Mouse (Mus musculus): Measurements from ENCODE around the gene Tgfbr3. TPM values are rescaled to one million over a fixed set of nuclear protein-coding genes. Genes with fewer than 3 reads are reported as not detected.
"Not testable (repeated sequence)": the region's sequence is repeated elsewhere in the genome, so short reads cannot be mapped to it uniquely, and the experiment has no call there.

The Tgfbr3 gene
- total RNA-seq, 2 experiments from 2014 or later = 12.7 to 13.6 TPM

- peak in 1 of 2 experiments; percentile 37 for DNase-seq (ENCODE audit: low spot score in 2 of 2)
Observed at GRCm38 (mm10) chr5:107282561-107283307, 6.7 kb downstream of the Tgfbr3 start.

DNA sequence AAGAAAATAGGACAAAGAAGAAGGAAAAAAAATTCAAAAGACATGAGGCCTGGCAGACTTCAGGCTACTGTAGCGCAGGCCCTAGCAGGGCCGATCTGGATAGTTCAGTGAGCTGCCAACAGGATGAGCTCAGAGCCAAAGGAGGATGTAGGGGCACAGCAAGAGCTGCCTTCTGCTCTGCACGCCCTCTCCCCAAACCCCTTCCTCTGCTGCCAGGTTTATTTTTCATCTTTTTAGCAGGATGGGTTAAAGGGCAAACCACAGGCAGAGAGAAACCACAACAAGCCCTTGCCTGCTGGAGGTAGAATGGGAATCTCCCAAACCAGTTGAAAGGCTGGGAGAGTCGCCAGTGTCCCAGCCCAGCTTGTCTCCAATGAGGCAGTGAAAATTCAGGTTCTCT, 10.2 kb downstream of the Tgfbr3 start:
- no peak for DNase-seq (ENCODE audit: low spot score in 2 of 2)

- DNase-seq (ENCODE audit: low spot score in 2 of 2) = no peak
Observed at GRCm38 (mm10) chr5:107276186-107276585, 13.2 kb downstream of the Tgfbr3 start.

DNA sequence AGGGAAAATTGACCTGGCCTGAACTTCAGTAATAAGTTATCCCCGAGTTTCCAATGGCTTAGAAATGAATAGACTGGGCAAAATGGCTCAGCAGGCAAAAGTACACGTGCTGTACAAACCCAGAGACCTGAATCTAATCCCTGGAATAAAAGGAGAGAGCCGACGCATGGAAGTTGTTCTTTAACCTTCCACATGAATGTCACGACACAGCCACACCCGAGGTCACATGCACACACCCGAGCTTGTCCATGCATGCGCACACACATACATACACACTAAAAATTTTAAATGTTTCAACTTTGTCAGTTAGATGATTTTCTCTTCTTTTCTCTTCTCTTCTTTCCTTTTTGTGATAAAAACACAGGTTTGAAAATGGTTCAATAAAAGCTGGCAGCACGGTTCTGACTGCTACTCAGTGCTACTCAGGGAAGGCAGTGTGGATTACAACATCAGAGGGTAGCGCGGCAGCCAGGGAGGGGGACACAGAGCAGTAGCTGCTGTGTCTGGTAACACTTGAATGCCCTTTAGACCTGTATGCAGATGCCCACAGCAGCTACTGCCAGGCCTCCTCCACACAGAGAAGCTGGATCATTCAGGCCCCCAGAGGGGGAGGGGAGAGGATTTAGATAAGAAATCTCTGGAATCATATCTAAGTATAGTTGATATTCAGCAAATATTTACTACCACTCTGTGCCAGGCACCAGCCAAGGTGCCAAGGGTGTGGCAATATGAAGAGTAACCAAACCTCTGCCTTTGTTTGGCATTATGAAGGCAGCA, 17.0 kb downstream of the Tgfbr3 start:
- DNase-seq (ENCODE audit: low spot score in 2 of 2) = no peak

GRCm38 (mm10) chr5:107269006-107269328, 20.5 kb downstream of the Tgfbr3 start:
- no peak for DNase-seq (ENCODE audit: low spot score in 2 of 2)

DNA sequence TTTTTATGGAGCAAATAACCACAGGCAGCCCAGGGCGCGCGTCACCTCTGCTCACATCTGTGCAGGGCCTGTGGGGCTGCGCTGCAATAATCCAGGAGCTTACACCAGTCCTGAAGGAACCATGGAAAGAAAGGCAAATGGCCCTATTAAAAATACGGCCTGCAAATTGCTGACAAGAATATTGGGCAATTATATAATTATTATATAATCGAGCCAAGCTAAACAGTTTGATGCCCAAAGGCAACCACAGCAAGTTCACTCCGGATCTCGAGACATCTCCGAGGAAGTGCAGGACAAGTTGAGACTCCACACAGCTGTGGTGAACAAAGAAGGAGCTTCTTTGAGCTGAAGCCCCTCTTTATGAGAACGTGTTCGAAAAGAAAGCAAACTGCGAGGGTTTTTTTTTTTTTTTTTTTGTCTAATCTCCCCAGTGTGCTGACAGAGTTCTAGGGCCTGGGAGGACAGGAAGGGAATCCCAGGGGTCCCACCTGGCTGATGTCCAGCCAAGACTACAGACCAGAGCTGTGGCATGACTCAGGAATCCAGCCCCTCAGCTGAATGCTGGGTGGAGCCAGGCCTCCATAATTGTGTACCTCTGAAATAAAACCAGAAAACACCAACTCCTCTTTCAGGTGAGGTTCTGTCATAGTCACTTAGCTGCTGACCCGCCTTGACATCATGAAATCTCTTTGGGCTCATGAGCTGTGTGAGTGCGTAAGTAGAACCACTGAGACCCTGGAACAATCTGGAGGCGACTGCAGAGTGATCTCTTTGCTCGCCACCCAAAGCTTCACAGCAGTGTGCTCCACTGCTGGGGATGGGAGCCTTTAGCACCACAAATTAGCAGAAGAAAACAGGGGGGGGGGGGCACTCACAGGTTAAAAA, 21.1 kb downstream of the Tgfbr3 start:
- DNase-seq (ENCODE audit: low spot score in 2 of 2) = no peak

DNA sequence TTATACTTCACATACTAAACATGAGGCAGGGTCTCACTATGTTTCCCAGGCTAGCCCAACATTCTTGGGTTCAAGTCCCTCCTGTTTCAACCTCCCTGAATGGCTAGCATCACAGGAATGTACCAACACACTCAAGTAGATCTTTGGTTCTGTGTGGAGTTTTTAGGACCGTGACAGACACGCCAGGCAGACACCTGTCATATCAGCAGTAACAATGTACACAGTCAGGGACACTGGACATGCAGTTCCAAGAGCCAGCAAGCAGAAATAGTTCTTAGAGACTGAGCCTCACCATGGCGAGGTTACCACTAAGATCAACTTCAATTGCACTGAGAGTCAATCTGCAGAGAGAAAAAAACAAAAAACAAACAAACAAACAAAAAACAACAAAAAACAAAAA, 22.9 kb downstream of the Tgfbr3 start:
- no peak for DNase-seq (ENCODE audit: low spot score in 2 of 2)

GRCm38 (mm10) chr5:107264426-107265360, 24.7 kb downstream of the Tgfbr3 start:
- DNase-seq (ENCODE audit: low spot score in 2 of 2) = no peak

- DNase-seq (ENCODE audit: low spot score in 2 of 2) = no peak
Observed at GRCm38 (mm10) chr5:107263836-107264235, 25.6 kb downstream of the Tgfbr3 start.

DNA sequence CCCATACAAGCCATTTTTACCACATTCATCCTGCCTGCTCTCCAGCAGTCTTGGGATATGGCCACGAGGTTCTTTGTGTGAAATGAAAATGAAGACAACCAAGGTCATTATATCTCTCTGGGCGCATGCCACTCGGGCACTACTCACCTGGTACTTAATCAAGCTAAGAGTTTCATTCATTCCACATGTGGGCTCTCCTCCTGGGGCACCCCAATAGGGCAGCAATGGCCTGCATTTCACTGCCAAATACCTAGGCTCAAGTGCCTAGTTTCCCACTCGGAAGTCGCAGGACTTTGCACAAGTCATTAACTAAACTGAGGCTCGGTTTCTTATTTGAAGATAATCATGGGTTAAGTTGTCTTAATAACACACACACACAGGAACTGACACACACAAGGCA, 27.5 kb downstream of the Tgfbr3 start:
- DNase-seq (ENCODE audit: low spot score in 2 of 2) = no peak

DNA sequence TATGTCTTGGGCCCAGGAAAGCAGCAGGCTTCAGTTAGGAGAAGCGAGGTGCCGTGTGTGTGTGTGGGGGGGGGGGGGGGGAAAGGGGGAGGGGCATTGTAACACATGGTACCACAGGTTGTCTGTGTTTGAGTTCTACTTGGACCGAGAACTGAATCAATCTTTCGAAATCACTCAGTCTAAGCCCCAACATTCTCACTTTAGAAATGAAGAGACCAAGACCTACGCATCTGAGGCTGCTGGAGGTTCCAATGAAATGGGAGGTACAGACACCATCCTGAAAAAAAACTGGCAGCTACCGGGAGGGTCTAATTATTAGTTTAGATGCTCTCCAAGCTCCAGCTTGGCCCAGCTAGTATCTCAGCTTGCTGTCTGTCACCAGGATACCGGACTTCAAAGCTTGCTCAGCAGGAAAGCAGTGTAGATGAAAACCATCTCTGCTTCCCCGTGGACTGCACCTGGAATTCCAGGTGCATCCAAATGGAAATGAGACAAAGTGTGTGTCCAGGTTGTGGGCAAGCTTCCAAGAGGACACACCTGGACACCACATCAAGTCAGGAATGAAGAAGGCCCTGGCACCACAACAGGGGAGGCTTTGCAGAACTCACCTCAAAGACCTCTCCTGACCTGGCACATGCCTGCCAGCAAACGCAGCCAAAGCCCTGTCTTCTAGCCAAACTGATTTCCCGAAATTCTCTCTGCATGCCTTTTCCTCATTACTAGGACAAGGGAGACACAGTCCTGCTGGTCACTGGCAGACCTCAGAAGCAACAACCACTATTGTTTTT, 28.5 kb downstream of the Tgfbr3 start:
- DNase-seq (ENCODE audit: low spot score in 2 of 2) = no peak

- DNase-seq (ENCODE audit: low spot score in 2 of 2) = no peak
Observed at GRCm38 (mm10) chr5:107259487-107260040, 29.9 kb downstream of the Tgfbr3 start.

GRCm38 (mm10) chr5:107253395-107253794, 36.0 kb downstream of the Tgfbr3 start:
- no peak for DNase-seq (ENCODE audit: low spot score in 2 of 2)

- DNase-seq (ENCODE audit: low spot score in 2 of 2) = no peak
Observed at GRCm38 (mm10) chr5:107252435-107252834, 37.0 kb downstream of the Tgfbr3 start.

GRCm38 (mm10) chr5:107251751-107252305, 37.6 kb downstream of the Tgfbr3 start:
- DNase-seq (ENCODE audit: low spot score in 2 of 2) = peak; percentile 67 to 74

- no peak for DNase-seq (ENCODE audit: low spot score in 2 of 2)
Observed at GRCm38 (mm10) chr5:107250548-107251272, 38.7 kb downstream of the Tgfbr3 start.

GRCm38 (mm10) chr5:107248732-107249131, 40.7 kb downstream of the Tgfbr3 start:
- DNase-seq (ENCODE audit: low spot score in 2 of 2) = no peak

DNA sequence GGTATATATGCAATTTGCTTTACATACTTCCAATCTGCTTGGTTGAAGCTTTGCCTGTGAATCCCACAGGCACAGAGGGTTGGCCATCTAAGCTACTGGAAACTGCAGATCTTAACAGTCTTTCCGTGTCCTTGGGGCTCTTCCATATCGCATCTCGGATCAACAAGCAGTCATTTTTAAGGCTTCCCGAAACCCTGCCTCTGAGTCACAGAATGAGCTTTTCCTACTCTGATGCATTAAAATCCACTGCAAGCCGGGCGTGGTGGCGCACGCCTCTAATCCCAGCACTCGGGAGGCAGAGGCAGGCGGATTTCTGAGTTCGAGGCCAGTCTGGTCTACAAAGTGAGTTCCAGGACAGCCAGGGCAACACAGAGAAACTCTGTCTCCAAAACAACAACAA, 41.1 kb downstream of the Tgfbr3 start:
- not testable (repeated sequence) for DNase-seq (ENCODE audit: low spot score in 2 of 2)
